Mouse (Mus musculus) CH12.LX (cell line): ENCODE measurements around the gene Naaladl1.
A peak's percentile ranks its signal among the peaks of the same experiment; 100 is the strongest.

ENCODE experiments used
- CHD1 ChIP-seq: IDR thresholded peaks from 2 replicates; pipeline ENCODE4 v1.6.1; 2012; ENCODE audit warnings: low read depth, low read length, improper control_type of control experiment, inconsistent platforms
- CTCF ChIP-seq, 2 experiments: IDR thresholded peaks in 1 of 2; conservative IDR thresholded peaks in 1 of 2; 2 replicates each; pipeline ENCODE4 v1.5.1; 2011 to 2012; ENCODE audit warnings: low read depth in 2 of 2, low read length in 2 of 2, improper control_type of control experiment in 1 of 2, inconsistent platforms in 1 of 2, mild to moderate bottlenecking in 1 of 2, moderate library complexity in 1 of 2
- MAFK ChIP-seq: IDR thresholded peaks from 2 replicates; pipeline ENCODE4 v1.6.1; 2011; ENCODE audit warnings: low read length, improper control_type of control experiment; ENCODE audit not compliant: insufficient replicate concordance
- MAX ChIP-seq: IDR thresholded peaks from 2 replicates; pipeline ENCODE4 v1.6.1; 2011; ENCODE audit warnings: low read length, improper control_type of control experiment
- NELFE ChIP-seq: IDR thresholded peaks from 2 replicates; pipeline ENCODE4 v1.6.1; 2011; ENCODE audit warnings: low read depth, low read length, improper control_type of control experiment
- POLR2A ChIP-seq: IDR thresholded peaks from 2 replicates; pipeline ENCODE4 v1.6.1; 2011; ENCODE audit warnings: low read depth, mild to moderate bottlenecking, improper control_type of control experiment, low read length
- TCF12 ChIP-seq: IDR thresholded peaks from 2 replicates; pipeline ENCODE4 v1.6.1; 2014; ENCODE audit warnings: low read depth, mild to moderate bottlenecking, inconsistent platforms, low read length, improper control_type of control experiment
- ZKSCAN1 ChIP-seq: IDR thresholded peaks from 2 replicates; pipeline ENCODE4 v1.6.1; 2012; ENCODE audit warnings: low read depth, inconsistent platforms, low read length, improper control_type of control experiment, borderline replicate concordance

DNA sequence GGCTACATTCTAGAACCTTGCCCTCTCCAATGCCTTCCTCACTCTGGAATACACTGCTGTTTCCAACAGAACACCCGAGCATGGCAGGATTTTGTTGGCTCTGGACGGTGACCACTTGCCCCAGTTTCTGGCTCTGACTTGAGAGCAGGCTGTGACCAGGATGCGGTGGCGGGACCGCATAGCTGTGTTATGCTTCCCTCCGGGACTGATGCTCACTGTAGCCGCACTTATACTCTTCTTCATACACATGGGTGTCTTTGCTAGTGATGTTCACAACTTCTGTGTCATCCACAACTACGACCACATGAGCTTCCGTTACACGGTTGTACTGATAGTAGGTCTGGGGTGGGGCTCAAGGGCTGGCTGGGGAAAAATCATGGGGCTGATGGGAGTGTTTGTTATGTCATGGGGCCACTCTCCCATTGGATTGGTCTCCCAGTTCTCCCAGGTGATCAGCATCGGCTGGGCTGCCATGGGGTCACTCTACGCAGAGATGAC is 25.6 kb upstream of the Naaladl1 start, which contains the start of gene Tmem262:
- no peak for TF ChIP-seq MAX
- TF ChIP-seq POLR2A, result 0 out of 2 replicates have a peak, but pooled peaks have one; percentile 14
- TF ChIP-seq CTCF (conservative IDR thresholded peaks at IDR 0.05 in 1 of 2, IDR thresholded peaks at IDR 0.05 in 1 of 2; ENCODE audit: low read depth in 2 of 2, low read length in 2 of 2), result no peak
- no peak for TF ChIP-seq TCF12
- TF ChIP-seq CHD1, result no peak
- TF ChIP-seq NELFE, result no peak
- TF ChIP-seq MAFK, result no peak
- TF ChIP-seq ZKSCAN1, result no peak
